Mouse (Mus musculus) hindbrain, postnatal 0 days (tissue): ENCODE data around the gene Trim46. TPM values are rescaled to one million over a fixed set of nuclear protein-coding genes. Genes with fewer than 3 reads are reported as not detected.
A peak's percentile ranks its signal among the peaks of the same experiment; 100 is the strongest.

Experiments used
- ATAC-seq: fragments of 200-750 bp; cut with Nextera tagmentation; 2 replicates; pipeline ENCODE4 v1.8.0; 2017; ENCODE audit warnings: mild to moderate bottlenecking, moderate TSS enrichment, moderate library complexity
- DNase-seq: peaks from one replicate; pipeline ENCODE4 v3.0.0-alpha.2; 2015; ENCODE audit warnings: low spot score
- H3K27ac ChIP-seq: fragments of 300-500 bp; sonication (generic); 2 replicates; pipeline ENCODE4 v1.5.1; 2014; ENCODE audit warnings: mild to moderate bottlenecking
- H3K27me3 ChIP-seq: fragments of 300-500 bp; sonication (generic); 2 replicates; pipeline ENCODE4 v1.6.1; 2014; ENCODE audit warnings: low read length, mixed read lengths; ENCODE audit not compliant: insufficient read depth
- H3K36me3 ChIP-seq: fragments of 300-500 bp; sonication (generic); 2 replicates; pipeline ENCODE4 v1.6.1; 2014; ENCODE audit warnings: low read length, mixed read lengths; ENCODE audit not compliant: insufficient read depth
- H3K4me1 ChIP-seq: fragments of 300-500 bp; sonication (generic); 2 replicates; pipeline ENCODE4 v1.6.1; 2014; ENCODE audit warnings: antibody characterized with exemption, low read length, mixed read lengths; ENCODE audit not compliant: insufficient read depth
- H3K4me2 ChIP-seq: fragments of 300-500 bp; sonication (generic); 2 replicates; pipeline ENCODE4 v1.6.1; 2014; ENCODE audit warnings: low read depth, mild to moderate bottlenecking, low read length, moderate library complexity, mixed read lengths
- H3K4me3 ChIP-seq: fragments of 300-500 bp; sonication (generic); 2 replicates; pipeline ENCODE4 v1.5.1; 2014; ENCODE audit warnings: low read length
- H3K9ac ChIP-seq: fragments of 300-500 bp; sonication (generic); replicated peaks from 2 replicates; pipeline ENCODE4 v1.6.1; 2014; ENCODE audit warnings: mild to moderate bottlenecking, low read length, moderate library complexity, mixed read lengths
- H3K9me3 ChIP-seq: fragments of 300-500 bp; sonication (generic); 2 replicates; pipeline ENCODE4 v1.6.1; 2016; ENCODE audit warnings: low read length, mixed read lengths
- CTCF ChIP-seq: IDR thresholded peaks from 2 replicates; pipeline ENCODE4 v1.5.1; 2016; ENCODE audit warnings: antibody characterized with exemption, control low read depth, low read depth
- WGBS: fragments of 180-500 bp; shearing (Covaris S2); extraction: QIAGEN DNeasy Blood & Tissue Kit; methylation state at CpG from one replicate; pipeline ENCODE4 v1.1.7; 2014; 5-methylcytosine and 5-hydroxymethylcytosine counted together
- polyA plus RNA-seq: library from polyadenylated mRNA; unstranded; fragments of >200 nt; fragmentation: Nextera tagmentation; extraction: Ambion mirVana; gene quantifications from 2 replicates; pipeline ENCODE4 v1.2.1, GENCODE M21; 2015
- total RNA-seq: library from RNA; depleted of rRNA; stranded (reverse); fragments of >200 nt; gene quantifications from 2 replicates; pipeline ENCODE4 v1.2.3, GENCODE M21; 2014; rRNA removed

The Trim46 gene
- total RNA-seq: 97.9 and 101 TPM in 2 replicates
- polyA plus RNA-seq: 42.9 and 49.8 TPM in 2 replicates

DNA sequence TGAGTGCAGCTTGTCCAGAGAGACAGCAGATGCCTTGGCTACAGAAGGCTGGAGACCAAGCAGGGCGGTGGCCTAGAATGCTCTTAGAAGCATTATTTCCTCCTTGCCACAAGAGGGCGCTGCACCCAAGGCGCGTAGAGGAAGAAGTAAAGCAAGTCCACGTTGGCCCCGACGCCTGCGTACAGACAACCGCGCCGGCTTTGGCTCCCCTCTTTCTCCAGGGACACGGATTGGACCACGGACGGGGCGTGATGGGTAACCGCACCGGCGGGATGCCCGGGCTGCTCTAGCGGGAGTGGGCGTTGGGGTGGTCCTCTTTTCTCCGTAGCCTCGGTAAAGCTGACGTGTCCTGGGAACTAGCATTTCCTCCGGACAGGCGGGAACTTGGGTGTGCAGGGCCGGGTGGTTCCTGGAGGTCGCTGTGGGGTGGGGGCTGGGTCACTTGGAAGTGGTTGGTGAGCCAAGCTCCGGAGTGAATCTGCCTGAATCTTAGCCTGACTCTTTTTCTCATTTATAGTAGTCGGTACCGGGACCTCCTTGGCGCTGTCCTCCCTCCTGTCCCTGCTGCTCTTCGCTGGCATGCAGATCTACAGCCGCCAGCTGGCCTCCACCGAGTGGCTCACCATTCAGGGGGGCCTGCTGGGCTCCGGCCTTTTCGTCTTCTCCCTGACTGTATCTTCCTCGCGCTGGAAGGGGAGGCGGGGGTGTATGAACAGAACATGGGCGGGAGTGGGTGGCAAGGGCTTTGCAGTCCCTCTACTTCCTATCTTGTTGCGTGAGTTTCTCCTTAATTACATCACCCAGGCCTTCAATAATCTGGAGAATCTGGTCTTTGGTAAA is at the start of gene Trim46:
Gene Trim46, minus strand, starts transcription at position 49 of the 840 bp plus-strand sequence.
- Histone ChIP-seq H3K4me3 (peak within 1 kb of the TSS; percentile 68), H3K9ac (peak within 1 kb of the TSS; percentile 77), H3K27me3 (no peaks in the 10 kb centered on the region), H3K4me1 (peaks cover 25% of the 10 kb centered on the region), H3K4me2 (peak within 1 kb of the TSS; percentile 90), H3K9me3 (no peaks in the 10 kb centered on the region), H3K36me3 (peaks cover 9% of the 10 kb centered on the region; the same call in 1 of the 2 replicates), H3K27ac (peak within 1 kb of the TSS; percentile 89)
- DNase-seq: peak; percentile 96
- TF ChIP-seq CTCF: peak; percentile 99
- WGBS: under 1% methylated on average over 34 of the region's 42 CpGs
- peak; percentile 77 for ATAC-seq

DNA sequence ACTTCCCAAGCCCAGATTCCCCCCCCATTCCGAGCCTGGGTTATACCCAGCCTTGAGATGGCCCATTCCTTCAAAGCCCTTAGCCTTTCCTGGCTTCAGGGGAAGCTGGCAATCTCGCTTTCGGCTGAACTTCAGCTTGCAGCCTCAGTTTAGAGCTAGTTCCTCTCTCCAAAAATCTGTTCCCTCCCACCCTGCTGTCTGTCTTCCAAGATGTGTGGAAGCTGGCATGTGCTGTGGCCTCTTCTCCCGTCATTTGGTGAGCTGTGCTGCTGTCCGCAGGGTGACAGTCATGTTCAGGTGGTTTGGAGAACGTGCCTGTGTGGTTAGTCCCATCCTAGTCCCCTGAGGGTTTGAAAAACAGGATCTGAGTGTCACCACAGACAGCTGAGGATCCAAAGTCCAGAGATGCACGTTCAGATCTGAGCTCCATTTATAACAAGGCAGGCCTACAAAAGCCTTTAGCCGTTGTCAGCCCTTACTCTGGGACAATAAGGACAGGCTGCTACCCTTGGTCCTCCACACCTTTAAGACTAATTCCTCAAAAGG is 49.6 kb upstream of the Trim46 start:
- Histone ChIP-seq H3K27me3 (no peaks in the 10 kb centered on the region), H3K9me3 (no peaks in the 10 kb centered on the region), H3K27ac (no peak overlapping the region), H3K4me1 (no peaks in the 10 kb centered on the region), H3K36me3 (no peaks in the 10 kb centered on the region), H3K4me3 (no peak overlapping the region), H3K4me2 (no peak overlapping the region), H3K9ac (no peak overlapping the region)
- no peak for ATAC-seq
- no peak for TF ChIP-seq CTCF
- no peak for DNase-seq
- 79% methylated on average over 8 of the region's 8 CpGs for WGBS

DNA sequence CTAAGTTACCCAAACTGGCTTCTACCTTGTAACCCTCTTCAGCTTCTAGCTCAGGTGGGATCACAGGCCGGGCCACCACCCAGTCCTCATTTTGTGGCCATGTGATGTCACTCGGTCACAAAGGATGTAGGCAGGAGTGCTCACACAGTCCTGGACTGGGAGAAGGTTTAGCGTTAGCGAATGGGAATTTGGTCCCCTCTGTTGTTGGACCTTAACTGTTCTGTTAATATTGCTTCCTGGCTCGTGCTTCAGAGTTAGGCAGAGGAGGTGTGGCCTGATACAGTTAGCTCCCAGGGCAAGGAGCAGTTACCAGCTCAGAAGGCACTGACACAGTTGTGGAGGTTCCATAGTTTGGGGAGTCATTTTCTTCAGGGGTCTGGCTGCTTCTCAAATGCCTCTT is 48.1 kb upstream of the Trim46 start:
- H3K4me3 ChIP-seq: no peak overlapping the region
- H3K9me3 ChIP-seq: no peaks in the 10 kb centered on the region
- no peaks in the 10 kb centered on the region for H3K27me3 ChIP-seq
- H3K27ac ChIP-seq: no peak overlapping the region
- no peak for ATAC-seq
- no peaks in the 10 kb centered on the region for H3K36me3 ChIP-seq
- WGBS: 82% methylated on average over 5 of the region's 5 CpGs
- DNase-seq: no peak
- no peaks in the 10 kb centered on the region for H3K4me1 ChIP-seq
- no peak overlapping the region for H3K9ac ChIP-seq
- TF ChIP-seq CTCF: no peak
- no peak overlapping the region for H3K4me2 ChIP-seq

DNA sequence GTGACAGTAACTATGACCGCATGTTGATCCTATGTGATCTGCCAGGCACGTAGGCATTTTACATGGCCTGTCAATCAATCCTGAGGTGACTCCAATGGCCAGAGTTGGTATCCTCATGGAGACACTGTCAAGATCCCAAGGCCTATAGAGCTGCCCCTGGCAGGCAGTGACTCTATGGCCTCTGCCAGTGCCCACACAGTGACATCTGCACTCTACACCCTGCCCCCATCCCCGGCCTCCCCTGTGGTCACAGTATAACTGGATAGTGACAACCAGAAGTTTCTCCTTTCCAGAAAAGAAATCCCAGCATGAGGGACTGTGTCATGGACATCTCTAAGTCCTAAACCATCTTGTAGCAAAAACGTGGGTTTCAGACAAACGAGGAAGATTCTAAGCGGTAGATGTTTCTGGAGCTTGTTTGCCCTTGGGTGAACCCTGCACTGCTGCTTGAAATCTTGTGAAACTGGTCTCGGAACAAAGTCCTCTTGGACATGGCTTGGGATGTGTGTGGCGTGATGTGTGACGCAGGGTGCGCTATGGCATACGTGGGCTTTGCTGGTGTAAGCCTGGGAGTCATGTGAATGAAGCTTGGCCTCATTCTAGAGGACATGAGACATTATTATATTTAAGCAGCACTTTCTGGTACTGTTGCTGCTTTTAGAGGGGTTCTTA is 47.3 kb upstream of the Trim46 start:
- 90% methylated on average over 11 of the region's 11 CpGs for WGBS
- H3K27ac ChIP-seq: no peak overlapping the region
- ATAC-seq (no peak), DNase-seq (no peak)
- no peaks in the 10 kb centered on the region for H3K9me3 ChIP-seq
- H3K27me3 ChIP-seq: no peaks in the 10 kb centered on the region
- H3K36me3 ChIP-seq: no peaks in the 10 kb centered on the region
- no peaks in the 10 kb centered on the region for H3K4me1 ChIP-seq
- no peak overlapping the region for H3K4me3 ChIP-seq
- TF ChIP-seq CTCF: no peak
- no peak overlapping the region for H3K9ac ChIP-seq
- no peak overlapping the region for H3K4me2 ChIP-seq

DNA sequence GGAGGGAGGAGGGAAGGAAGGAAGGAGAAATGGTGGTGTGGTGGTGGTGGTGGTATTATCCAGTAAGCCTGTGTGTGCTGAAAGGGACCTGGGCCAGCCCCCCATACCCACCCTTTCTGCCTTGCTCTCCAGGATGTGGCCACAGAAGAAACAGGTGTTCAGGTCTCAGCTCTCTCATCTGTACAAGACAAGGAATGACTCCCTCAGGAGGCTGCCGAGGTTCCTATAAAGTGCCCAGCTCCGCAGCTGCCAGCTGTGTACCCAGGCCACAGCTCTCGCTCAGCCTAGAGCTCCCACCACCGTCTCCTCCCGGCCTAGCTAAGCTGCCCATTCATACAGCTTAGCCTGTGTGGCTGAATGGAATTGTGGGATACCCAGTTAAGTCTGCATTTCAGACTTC is 46.2 kb upstream of the Trim46 start:
- Histone ChIP-seq H3K4me2 (no peak overlapping the region), H3K4me1 (no peaks in the 10 kb centered on the region), H3K36me3 (no peaks in the 10 kb centered on the region), H3K4me3 (no peak overlapping the region), H3K27ac (no peak overlapping the region), H3K9ac (no peak overlapping the region), H3K27me3 (no peaks in the 10 kb centered on the region), H3K9me3 (no peaks in the 10 kb centered on the region)
- DNase-seq: no peak
- no peak for ATAC-seq
- TF ChIP-seq CTCF: no peak
- 70% methylated on average over 5 of the region's 5 CpGs for WGBS

DNA sequence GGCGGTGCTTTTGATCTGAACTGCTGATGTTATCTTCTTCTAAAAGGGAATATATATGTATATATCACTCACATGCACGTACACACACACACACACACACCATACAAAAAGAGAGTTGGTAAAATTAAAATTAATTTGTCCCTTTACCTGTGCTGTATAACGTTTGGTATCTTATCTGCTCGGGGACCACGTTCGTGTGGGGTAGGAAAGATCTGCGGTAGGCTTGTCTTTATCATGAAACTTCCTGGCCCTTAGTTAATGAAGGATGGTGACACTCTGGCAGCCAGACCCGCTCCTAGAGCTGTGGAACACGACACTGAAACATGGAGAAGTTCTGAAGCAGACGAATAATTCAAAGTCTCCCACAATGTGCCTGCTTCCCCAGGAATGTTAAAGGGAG is 45.8 kb upstream of the Trim46 start:
- no peaks in the 10 kb centered on the region for H3K9me3 ChIP-seq
- no peaks in the 10 kb centered on the region for H3K4me1 ChIP-seq
- H3K4me3 ChIP-seq: no peak overlapping the region
- H3K9ac ChIP-seq: no peak overlapping the region
- H3K36me3 ChIP-seq: no peaks in the 10 kb centered on the region
- TF ChIP-seq CTCF: no peak
- H3K4me2 ChIP-seq: no peak overlapping the region
- ATAC-seq (no peak), DNase-seq (no peak)
- 79% methylated on average over 10 of the region's 10 CpGs for WGBS
- no peak overlapping the region for H3K27ac ChIP-seq
- H3K27me3 ChIP-seq: no peaks in the 10 kb centered on the region

DNA sequence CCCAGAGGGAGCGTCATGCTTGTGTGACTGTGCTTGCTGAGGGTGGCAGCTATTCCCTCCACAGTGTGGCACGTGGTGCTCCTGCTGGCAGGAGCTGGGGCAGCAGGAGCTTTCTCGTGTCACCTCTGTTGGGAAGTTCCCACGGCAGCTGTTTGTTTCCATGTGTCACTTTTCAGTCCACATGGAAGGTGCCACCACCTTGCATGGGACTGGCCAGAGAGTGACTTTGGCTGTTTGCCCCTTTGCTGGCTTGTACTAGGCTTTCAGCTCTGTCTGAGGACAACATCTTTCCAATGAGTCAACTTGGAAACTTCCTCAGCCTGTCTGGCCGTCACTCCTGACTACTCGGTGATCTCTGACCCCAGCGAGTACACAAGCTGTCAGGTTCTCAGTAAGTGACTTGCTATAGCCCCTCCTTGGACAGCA is 42.4 kb upstream of the Trim46 start:
- no peak for TF ChIP-seq CTCF
- DNase-seq (no peak), ATAC-seq (no peak)
- Histone ChIP-seq H3K9me3 (no peaks in the 10 kb centered on the region), H3K9ac (no peak overlapping the region), H3K27ac (no peak overlapping the region), H3K4me1 (no peaks in the 10 kb centered on the region), H3K36me3 (no peaks in the 10 kb centered on the region), H3K4me3 (no peak overlapping the region), H3K27me3 (no peaks in the 10 kb centered on the region), H3K4me2 (no peak overlapping the region)
- WGBS: 44% methylated on average over 7 of the region's 7 CpGs
